Mouse (Mus musculus): ENCODE data around the gene Mllt3.

GRCm38 (mm10) chr4:87893498-87893897 is 139.7 kb downstream of the Mllt3 start:
- TF ChIP-seq CTCF (conservative IDR thresholded peaks at IDR 0.05; ENCODE audit: low read length) (no peak), POU5F1 (IDR thresholded peaks at IDR 0.05; ENCODE audit: borderline replicate concordance, low read length) (no peak), NANOG (IDR thresholded peaks at IDR 0.05; ENCODE audit: borderline replicate concordance, low read length) (no peak)
